Mouse (Mus musculus) E14TG2a.4 (cell line): ENCODE results near the gene Cpm.

Source experiments
- CTCF ChIP-seq: conservative IDR thresholded peaks from 2 replicates; pipeline ENCODE4 v1.5.1; 2014; ENCODE audit warnings: low read length
- POU5F1 ChIP-seq: IDR thresholded peaks from 2 replicates; pipeline ENCODE4 v1.6.1; 2014; ENCODE audit warnings: low read length, borderline replicate concordance

- no peak for TF ChIP-seq CTCF
- TF ChIP-seq POU5F1, result no peak
Observed at GRCm38 (mm10) chr10:117673913-117674312, 44.6 kb downstream of the Cpm start.
